Mouse (Mus musculus) T-helper 2 cell (primary cell): ENCODE measurements around the gene Acrbp.

Experiments
- in situ Hi-C: fragments of 300-600 bp; cut with MboI, MseI; formaldehyde crosslinking; loops from one replicate; pipeline ENCODE4 v1.15.1; 2025; ENCODE audit warnings: high pct_unique_total_duplicates

Gene Acrbp

GRCm38 (mm10) chr6:125067571-125067995 is 18.1 kb downstream of the Acrbp start, which contains the start of gene Lpar5:
TSS of gene Lpar5 (plus strand) at chr6:125067920.
- in situ Hi-C loops: no loop called here

- in situ Hi-C loops: no loop called here
Observed at GRCm38 (mm10) chr6:125071170-125071895, 21.8 kb downstream of the Acrbp start.

GRCm38 (mm10) chr6:125071896-125072279 is 22.4 kb downstream of the Acrbp start:
- in situ Hi-C loops: no loop called here

GRCm38 (mm10) chr6:125073825-125074224 is 24.3 kb downstream of the Acrbp start:
- in situ Hi-C loops: no loop called here

GRCm38 (mm10) chr6:125081394-125081793 is 31.9 kb downstream of the Acrbp start:
- in situ Hi-C loops: loop anchor here (5.0 kb wide), 1 partner anchor 34 kb away; the partner anchor contains the start of gene Acrbp

- in situ Hi-C loops: loop anchor here (5.0 kb wide), 1 partner anchor 35 kb away; the partner anchor contains the start of gene Acrbp
Observed at GRCm38 (mm10) chr6:125081797-125082560, 32.5 kb downstream of the Acrbp start.

- in situ Hi-C loops: loop anchor here (5.0 kb wide), 1 partner anchor 36 kb away; the partner anchor contains the start of gene Acrbp
Observed at GRCm38 (mm10) chr6:125082801-125083386, 33.4 kb downstream of the Acrbp start.

GRCm38 (mm10) chr6:125084424-125084823 is 34.9 kb downstream of the Acrbp start:
- in situ Hi-C loops: loop anchor here (5.0 kb wide), 1 partner anchor 37 kb away; the partner anchor contains the start of gene Acrbp

GRCm38 (mm10) chr6:125087937-125088336 is 38.4 kb downstream of the Acrbp start:
- in situ Hi-C loops: no loop called here

- in situ Hi-C loops: no loop called here
Observed at GRCm38 (mm10) chr6:125088561-125089321, 39.3 kb downstream of the Acrbp start.

- in situ Hi-C loops: no loop called here
Observed at GRCm38 (mm10) chr6:125089521-125090321, 40.2 kb downstream of the Acrbp start.

GRCm38 (mm10) chr6:125090341-125091085 is 41.0 kb downstream of the Acrbp start:
- in situ Hi-C loops: no loop called here

GRCm38 (mm10) chr6:125092372-125092771 is 42.9 kb downstream of the Acrbp start:
- in situ Hi-C loops: no loop called here

- in situ Hi-C loops: no loop called here
Observed at GRCm38 (mm10) chr6:125094843-125095242, 45.4 kb downstream of the Acrbp start.

- in situ Hi-C loops: no loop called here
Observed at GRCm38 (mm10) chr6:125095391-125096278, 46.1 kb downstream of the Acrbp start, which contains the start of gene Chd4. TSS of gene Chd4 (plus strand) at chr6:125095981.

- in situ Hi-C loops: no loop called here
Observed at GRCm38 (mm10) chr6:125096279-125096596, 46.7 kb downstream of the Acrbp start.

GRCm38 (mm10) chr6:125096597-125097345 is 47.3 kb downstream of the Acrbp start:
- in situ Hi-C loops: no loop called here

- in situ Hi-C loops: no loop called here
Observed at GRCm38 (mm10) chr6:125097346-125097689, 47.8 kb downstream of the Acrbp start.
